Mouse (Mus musculus) erythroblast, adult 5-6 weeks (primary cell): Measurements from ENCODE around the gene Pxk. TPM values are rescaled to one million over a fixed set of nuclear protein-coding genes. Genes with fewer than 3 reads are reported as not detected.
"Not testable (repeated sequence)": the region's sequence is repeated elsewhere in the genome, so short reads cannot be mapped to it uniquely, and the experiment has no call there.

Source experiments
- ATAC-seq: replicated peaks from 2 replicates; pipeline ENCODE4 v1.8.0; 2016; ENCODE audit warnings: moderate number of reproducible peaks, mild to moderate bottlenecking, moderate TSS enrichment, inconsistent platforms; ENCODE audit not compliant: poor library complexity, low FRiP score, severe bottlenecking
- total RNA-seq, 2 experiments: library from RNA; stranded (forward) in 1 of 2; stranded (reverse) in 1 of 2; fragments of 150-400 nt in 1 of 2; fragments of 200-764, 138-1000 nt in 1 of 2; gene quantifications; 2 replicates each; pipeline versions ENCODE4 v1.2.3 to v1.2.4; 2015 to 2017; ENCODE audit warnings: low replicate concordance in 2 of 2

The Pxk gene
- total RNA-seq, 2 experiments from 2014 or later: 9.6 to 11.7 TPM

GRCm38 (mm10) chr14:8099561-8100021, 1.6 kb downstream of the Pxk start:
- ATAC-seq: no peak

GRCm38 (mm10) chr14:8101886-8102285, 3.9 kb downstream of the Pxk start:
- no peak for ATAC-seq

- ATAC-seq: no peak
Measured at GRCm38 (mm10) chr14:8102676-8103075, 4.7 kb downstream of the Pxk start.

- ATAC-seq: no peak
Measured at GRCm38 (mm10) chr14:8108047-8108446, 10.0 kb downstream of the Pxk start.

GRCm38 (mm10) chr14:8108976-8109375, 11.0 kb downstream of the Pxk start:
- no peak for ATAC-seq

- no peak for ATAC-seq
Measured at GRCm38 (mm10) chr14:8111545-8111944, 13.5 kb downstream of the Pxk start.

GRCm38 (mm10) chr14:8112036-8112435, 14.0 kb downstream of the Pxk start:
- ATAC-seq: no peak

- ATAC-seq: no peak
Measured at GRCm38 (mm10) chr14:8113616-8114015, 15.6 kb downstream of the Pxk start.

GRCm38 (mm10) chr14:8114306-8114705, 16.3 kb downstream of the Pxk start:
- ATAC-seq: no peak

- no peak for ATAC-seq
Measured at GRCm38 (mm10) chr14:8114756-8115155, 16.7 kb downstream of the Pxk start.

- ATAC-seq: no peak
Measured at GRCm38 (mm10) chr14:8115772-8116171, 17.8 kb downstream of the Pxk start.

GRCm38 (mm10) chr14:8117371-8117770, 19.4 kb downstream of the Pxk start:
- ATAC-seq: no peak

- no peak for ATAC-seq
Measured at GRCm38 (mm10) chr14:8119454-8119853, 21.4 kb downstream of the Pxk start.

- ATAC-seq: no peak
Measured at GRCm38 (mm10) chr14:8119904-8120303, 21.9 kb downstream of the Pxk start.

- no peak for ATAC-seq
Measured at GRCm38 (mm10) chr14:8123141-8123540, 25.1 kb downstream of the Pxk start.

- not testable (repeated sequence) for ATAC-seq
Measured at GRCm38 (mm10) chr14:8123611-8124010, 25.6 kb downstream of the Pxk start.

GRCm38 (mm10) chr14:8124046-8124881, 26.3 kb downstream of the Pxk start:
- no peak for ATAC-seq

GRCm38 (mm10) chr14:8127971-8128370, 30.0 kb downstream of the Pxk start:
- no peak for ATAC-seq

GRCm38 (mm10) chr14:8132789-8133188, 34.8 kb downstream of the Pxk start:
- ATAC-seq: no peak

- no peak for ATAC-seq
Measured at GRCm38 (mm10) chr14:8134234-8134633, 36.2 kb downstream of the Pxk start.

GRCm38 (mm10) chr14:8135130-8135529, 37.1 kb downstream of the Pxk start:
- no peak for ATAC-seq
